Mouse (Mus musculus) kidney, adult 8-10 months (tissue): Measurements from ENCODE around the gene Olfr1287.

Source experiments
- DNase-seq, 2 experiments: peaks; one replicate each; pipeline ENCODE4 v3.0.0; 2022

The Olfr1287 gene

GRCm38 (mm10) chr2:111448842-111449241 is at the start of gene Olfr1287:
Gene Olfr1287 (plus strand): TSS chr2:111449142.
- DNase-seq = no peak

GRCm38 (mm10) chr2:111422931-111423330 is 26.0 kb upstream of the Olfr1287 start, which contains the start of gene Olfr1286:
Gene Olfr1286 (minus strand): TSS chr2:111423115.
- no peak for DNase-seq

- no peak for DNase-seq
These were observed 24.9 kb downstream of the Olfr1287 start, which contains the start of gene Olfr1288 for GRCm38 (mm10) chr2:111473801-111474200. Gene Olfr1288 (plus strand): TSS chr2:111474101.

- DNase-seq = no peak
These were observed 31.6 kb downstream of the Olfr1287 start, which contains the start of gene Olfr1289 for GRCm38 (mm10) chr2:111480519-111480918. Gene Olfr1289 (plus strand): TSS chr2:111480819.

- DNase-seq = no peak
These were observed 44.8 kb downstream of the Olfr1287 start, which contains the start of gene Olfr1290 for GRCm38 (mm10) chr2:111493729-111494128. Gene Olfr1290 (minus strand): TSS chr2:111493829.

GRCm38 (mm10) chr2:111496880-111497279 is 47.9 kb downstream of the Olfr1287 start, which contains the start of gene Olfr1291-ps1:
Gene Olfr1291-ps1 (plus strand): TSS chr2:111497180.
- DNase-seq = no peak
